Mouse (Mus musculus): ENCODE data around the gene Col9a1. TPM values are rescaled to one million over a fixed set of nuclear protein-coding genes. Genes with fewer than 3 reads are reported as not detected.

Col9a1 gene
- total and polyA plus RNA-seq, 2 experiments, result not detected

DNA sequence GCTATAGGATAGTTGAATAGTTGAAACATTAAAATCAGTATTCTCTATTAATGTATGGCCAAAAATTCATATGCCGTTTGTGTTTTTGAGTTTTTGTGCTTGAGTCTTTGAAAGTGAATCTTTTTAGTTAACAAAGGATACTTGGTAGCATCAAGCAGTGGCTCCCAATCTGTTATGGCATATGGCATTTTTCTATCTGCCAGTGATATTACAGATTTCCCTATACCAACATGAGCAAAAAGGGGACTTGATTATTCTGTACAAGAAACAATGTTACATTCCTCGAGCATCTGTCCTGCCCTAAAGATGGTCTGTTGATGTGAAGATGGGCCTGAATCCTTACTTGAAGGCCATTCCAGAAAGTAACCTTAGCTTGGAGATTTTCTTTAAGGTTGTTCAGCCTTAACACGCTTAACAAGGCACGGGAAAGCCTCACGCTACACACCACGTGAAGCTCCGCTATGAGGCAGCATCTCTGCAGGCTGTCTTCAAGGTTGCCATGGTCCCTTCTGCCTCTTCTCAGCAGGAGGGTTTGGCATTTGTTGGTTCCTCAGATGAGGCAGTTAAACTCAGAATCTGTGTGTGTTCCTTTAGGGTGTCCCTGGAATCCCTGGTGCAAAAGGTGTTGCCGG lies 45.7 kb downstream of the Col9a1 start:
- Histone ChIP-seq H3K27me3 (ENCODE audit: control insufficient read depth, insufficient read depth, low read length) (no peaks in the 10 kb centered on the region; the same call in 1 of the 2 replicates), H3K4me1 (ENCODE audit: control insufficient read depth, insufficient read depth, low read length) (no peaks in the 10 kb centered on the region), H3K4me3 (ENCODE audit: insufficient read depth, low read depth, low read length) (no peak overlapping the region), H3K9ac (ENCODE audit: low read depth, low read length) (no peak overlapping the region), H3K36me3 (ENCODE audit: control insufficient read depth, insufficient read depth, low read length) (no peaks in the 10 kb centered on the region), H3K27ac (replicated peaks; ENCODE audit: insufficient read depth, low read depth, low read length) (no peak overlapping the region), H3K79me2 (ENCODE audit: control insufficient read depth, insufficient read depth, low read length) (no peaks in the 10 kb centered on the region)
- WGBS, result 81% methylated on average over 8 of the region's 8 CpGs
- TF ChIP-seq POLR2A (IDR thresholded peaks at IDR 0.05; ENCODE audit: extremely low read depth, insufficient read depth, low read length), result no peak
- TF ChIP-seq CTCF (IDR thresholded peaks at IDR 0.05; ENCODE audit: low read depth, low read length), result no peak
- DNase-seq (ENCODE audit: extremely low read depth, low read depth, low spot score), result no peak

DNA sequence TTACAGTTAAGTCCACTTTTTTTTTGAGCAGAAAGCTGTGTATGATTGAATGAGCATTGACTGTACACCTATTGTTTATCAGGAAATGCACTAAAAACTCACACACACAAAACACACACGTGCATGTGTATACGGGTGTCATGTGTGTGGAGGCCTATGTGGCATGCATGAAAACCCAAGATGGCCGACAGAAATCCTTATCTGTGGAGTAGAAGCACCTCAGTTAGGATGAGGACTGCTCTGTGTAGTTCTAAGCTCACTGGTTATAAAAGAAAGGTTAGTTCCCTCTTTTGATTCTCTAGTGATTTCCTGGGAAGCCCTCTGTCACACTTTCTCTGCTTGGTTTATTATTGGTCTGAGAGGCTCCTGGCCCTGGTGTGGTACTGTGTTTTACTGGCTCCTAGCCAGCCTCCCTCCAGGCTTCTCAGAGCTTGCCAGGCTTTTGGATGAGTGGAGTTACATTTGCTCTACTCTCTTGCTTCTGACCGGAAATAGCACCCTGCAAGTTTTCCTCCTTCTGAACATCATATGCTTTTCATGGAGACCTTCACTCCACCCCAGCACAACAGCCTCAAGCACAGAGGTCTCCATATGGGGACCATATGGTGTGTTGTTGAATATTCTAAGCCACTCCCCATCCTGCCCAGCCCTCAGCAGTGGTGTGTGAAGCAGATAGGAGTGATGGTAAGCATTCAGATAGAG lies 48.6 kb downstream of the Col9a1 start:
- no peak for DNase-seq (ENCODE audit: extremely low read depth, low read depth, low spot score)
- no peak overlapping the region for H3K9ac ChIP-seq (ENCODE audit: low read depth, low read length)
- no peak overlapping the region for H3K4me3 ChIP-seq (ENCODE audit: insufficient read depth, low read depth, low read length)
- H3K27me3 ChIP-seq (ENCODE audit: control insufficient read depth, insufficient read depth, low read length), result no peaks in the 10 kb centered on the region; the same call in 1 of the 2 replicates
- no peaks in the 10 kb centered on the region for H3K36me3 ChIP-seq (ENCODE audit: control insufficient read depth, insufficient read depth, low read length)
- TF ChIP-seq POLR2A (IDR thresholded peaks at IDR 0.05; ENCODE audit: extremely low read depth, insufficient read depth, low read length), result no peak
- 78% methylated on average over 4 of the region's 4 CpGs for WGBS
- no peak overlapping the region for H3K27ac ChIP-seq (replicated peaks; ENCODE audit: insufficient read depth, low read depth, low read length)
- H3K79me2 ChIP-seq (ENCODE audit: control insufficient read depth, insufficient read depth, low read length), result no peaks in the 10 kb centered on the region
- no peaks in the 10 kb centered on the region for H3K4me1 ChIP-seq (ENCODE audit: control insufficient read depth, insufficient read depth, low read length)

DNA sequence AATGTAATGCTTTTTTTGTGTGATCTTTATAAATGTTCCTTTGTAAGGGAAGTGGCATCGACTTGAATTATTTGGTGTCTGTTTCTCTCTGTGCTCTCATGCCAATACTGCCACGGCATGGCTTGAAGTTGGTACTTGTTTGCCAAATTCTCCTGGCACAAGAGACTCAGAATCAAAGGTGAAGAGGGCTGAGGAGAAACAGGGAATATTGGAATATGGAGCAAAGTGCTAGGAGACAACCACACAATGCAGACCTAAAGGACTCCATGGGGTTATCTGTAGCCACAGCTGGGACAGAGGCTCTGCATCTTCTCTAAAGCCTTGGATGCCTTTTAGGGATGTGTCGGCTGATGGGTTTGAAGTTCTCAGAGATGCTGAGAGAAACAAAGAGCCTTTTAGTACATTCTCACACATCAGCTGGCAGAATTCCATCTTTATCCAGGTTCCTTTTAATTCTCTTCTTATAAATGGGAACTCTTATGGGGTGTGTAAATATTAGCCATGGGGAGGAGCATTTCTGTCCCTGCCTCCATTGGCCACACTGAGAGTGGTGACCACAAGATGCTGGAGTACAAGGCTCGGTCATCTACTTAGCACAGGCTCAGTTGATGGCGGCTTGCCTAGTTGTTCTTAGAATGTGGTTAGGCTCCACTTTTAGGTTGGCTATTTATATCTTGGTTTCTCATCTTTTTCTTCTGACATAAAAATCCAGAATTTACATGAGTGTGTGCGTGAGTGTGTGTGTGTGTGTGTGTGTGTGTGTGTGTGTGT lies 49.7 kb downstream of the Col9a1 start:
- H3K79me2 ChIP-seq (ENCODE audit: control insufficient read depth, insufficient read depth, low read length), result no peaks in the 10 kb centered on the region
- TF ChIP-seq POLR2A (IDR thresholded peaks at IDR 0.05; ENCODE audit: extremely low read depth, insufficient read depth, low read length), result no peak

DNA sequence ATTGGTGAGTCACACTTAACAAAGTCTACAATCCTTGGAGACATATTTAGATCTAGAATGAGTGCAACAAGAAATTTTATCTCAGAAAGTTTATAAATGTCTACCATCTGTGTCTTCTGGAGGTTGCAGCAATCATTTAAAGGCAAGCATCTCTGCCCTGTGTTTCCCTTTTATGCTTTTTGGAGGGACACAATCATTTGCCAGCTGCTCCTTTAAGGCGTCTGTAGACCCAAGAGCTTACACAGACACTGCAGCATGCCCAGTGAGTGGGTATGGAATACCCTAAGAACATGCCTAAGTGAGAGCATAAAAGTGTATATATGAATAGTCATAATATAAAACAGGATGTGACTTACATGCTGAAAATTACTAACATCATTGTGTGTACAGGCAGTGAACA lies 52.1 kb downstream of the Col9a1 start:
- TF ChIP-seq POLR2A (IDR thresholded peaks at IDR 0.05; ENCODE audit: extremely low read depth, insufficient read depth, low read length) (no peak), CTCF (IDR thresholded peaks at IDR 0.05; ENCODE audit: low read depth, low read length) (no peak)
- WGBS, result 85% methylated on average over 1 of the region's 1 CpGs

More for the DNA sequence above, 49.7 kb downstream of the Col9a1 start:
- peak; percentile 24 for DNase-seq (ENCODE audit: extremely low read depth, low read depth, low spot score)
- Histone ChIP-seq H3K27me3 (ENCODE audit: control insufficient read depth, insufficient read depth, low read length) (no peaks in the 10 kb centered on the region; the same call in 1 of the 2 replicates), H3K36me3 (ENCODE audit: control insufficient read depth, insufficient read depth, low read length) (no peaks in the 10 kb centered on the region), H3K4me3 (ENCODE audit: insufficient read depth, low read depth, low read length) (no peak overlapping the region), H3K4me1 (ENCODE audit: control insufficient read depth, insufficient read depth, low read length) (no peaks in the 10 kb centered on the region), H3K27ac (replicated peaks; ENCODE audit: insufficient read depth, low read depth, low read length) (no peak overlapping the region), H3K9ac (ENCODE audit: low read depth, low read length) (no peak overlapping the region)
- WGBS, result 67% methylated on average over 6 of the region's 6 CpGs

DNA sequence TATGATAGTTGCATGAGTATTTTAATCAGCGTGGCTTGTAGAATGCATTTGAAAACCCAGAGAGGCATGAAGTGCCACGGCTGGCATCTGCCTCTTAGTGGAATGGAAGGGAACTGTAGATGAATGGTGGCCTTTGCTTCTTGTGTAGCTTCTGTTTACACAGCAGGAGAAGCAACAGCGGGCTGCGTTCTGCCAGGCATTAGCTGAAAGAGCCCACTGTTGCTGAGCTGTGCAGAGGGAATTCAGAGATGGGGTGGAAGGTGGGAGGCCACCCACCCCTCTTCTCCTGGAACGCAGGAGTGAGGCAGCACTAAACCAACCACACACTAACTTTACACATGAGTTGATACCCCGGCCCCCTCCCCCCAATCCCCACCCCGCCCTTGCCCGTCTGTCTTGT lies 53.0 kb downstream of the Col9a1 start:
- H3K27me3 ChIP-seq (ENCODE audit: control insufficient read depth, insufficient read depth, low read length), result no peaks in the 10 kb centered on the region
- 23% methylated on average over 7 of the region's 8 CpGs for WGBS
- no peak for DNase-seq (ENCODE audit: extremely low read depth, low read depth, low spot score)

More for the DNA sequence above, 52.1 kb downstream of the Col9a1 start:
- Histone ChIP-seq H3K4me3 (ENCODE audit: insufficient read depth, low read depth, low read length) (no peak overlapping the region), H3K4me1 (ENCODE audit: control insufficient read depth, insufficient read depth, low read length) (no peaks in the 10 kb centered on the region), H3K27ac (replicated peaks; ENCODE audit: insufficient read depth, low read depth, low read length) (no peak overlapping the region), H3K36me3 (ENCODE audit: control insufficient read depth, insufficient read depth, low read length) (no peaks in the 10 kb centered on the region), H3K79me2 (ENCODE audit: control insufficient read depth, insufficient read depth, low read length) (no peaks in the 10 kb centered on the region), H3K27me3 (ENCODE audit: control insufficient read depth, insufficient read depth, low read length) (no peaks in the 10 kb centered on the region), H3K9ac (ENCODE audit: low read depth, low read length) (no peak overlapping the region)
- DNase-seq (ENCODE audit: extremely low read depth, low read depth, low spot score), result no peak

More for the DNA sequence above, 53.0 kb downstream of the Col9a1 start:
- Histone ChIP-seq H3K4me3 (ENCODE audit: insufficient read depth, low read depth, low read length) (no peak overlapping the region), H3K79me2 (ENCODE audit: control insufficient read depth, insufficient read depth, low read length) (no peaks in the 10 kb centered on the region), H3K4me1 (ENCODE audit: control insufficient read depth, insufficient read depth, low read length) (no peaks in the 10 kb centered on the region), H3K9ac (ENCODE audit: low read depth, low read length) (no peak overlapping the region), H3K36me3 (ENCODE audit: control insufficient read depth, insufficient read depth, low read length) (no peaks in the 10 kb centered on the region), H3K27ac (replicated peaks; ENCODE audit: insufficient read depth, low read depth, low read length) (no peak overlapping the region)
- TF ChIP-seq CTCF (IDR thresholded peaks at IDR 0.05; ENCODE audit: low read depth, low read length) (no peak), POLR2A (IDR thresholded peaks at IDR 0.05; ENCODE audit: extremely low read depth, insufficient read depth, low read length) (no peak)
